Mouse (Mus musculus) forebrain, postnatal 0 days (tissue): ENCODE results near the gene Haao. TPM values are rescaled to one million over a fixed set of nuclear protein-coding genes. Genes with fewer than 3 reads are reported as not detected.

Source experiments
- ATAC-seq: fragments of 200-750 bp; cut with Nextera tagmentation; 2 replicates; pipeline ENCODE4 v1.8.0; 2017; ENCODE audit warnings: mild to moderate bottlenecking, moderate library complexity
- DNase-seq: peaks from one replicate; pipeline ENCODE4 v3.0.0-alpha.2; 2015
- H3K27ac ChIP-seq: fragments of 300-500 bp; sonication (generic); 2 replicates; pipeline ENCODE4 v1.5.1; 2014; ENCODE audit warnings: low read depth, mild to moderate bottlenecking, antibody characterized with exemption, low read length, moderate library complexity, mixed read lengths
- H3K27me3 ChIP-seq: fragments of 300-500 bp; sonication (generic); 2 replicates; pipeline ENCODE4 v1.6.1; 2014; ENCODE audit warnings: mild to moderate bottlenecking, low read length, mixed read lengths; ENCODE audit not compliant: insufficient read depth
- H3K36me3 ChIP-seq: fragments of 300-500 bp; sonication (generic); 2 replicates; pipeline ENCODE4 v1.6.1; 2014; ENCODE audit warnings: mild to moderate bottlenecking, moderate library complexity; ENCODE audit not compliant: insufficient read depth
- H3K4me1 ChIP-seq: fragments of 300-500 bp; sonication (generic); 2 replicates; pipeline ENCODE4 v1.6.1; 2014; ENCODE audit warnings: antibody characterized with exemption; ENCODE audit not compliant: insufficient read depth
- H3K4me2 ChIP-seq: fragments of 300-500 bp; sonication (generic); 2 replicates; pipeline ENCODE4 v1.6.1; 2014; ENCODE audit warnings: low read depth, mild to moderate bottlenecking, moderate library complexity
- H3K4me3 ChIP-seq: fragments of 300-500 bp; sonication (generic); 2 replicates; pipeline ENCODE4 v1.5.1; 2014; ENCODE audit warnings: low read depth, low read length, mixed read lengths
- H3K9ac ChIP-seq: fragments of 300-500 bp; sonication (generic); 2 replicates; pipeline ENCODE4 v1.6.1; 2014; ENCODE audit warnings: mild to moderate bottlenecking
- H3K9me3 ChIP-seq: fragments of 300-500 bp; sonication (generic); 2 replicates; pipeline ENCODE4 v1.6.1; 2016; ENCODE audit warnings: low read length
- CTCF ChIP-seq: sonication (generic); IDR thresholded peaks from 2 replicates; pipeline ENCODE4 v1.5.1; 2016; ENCODE audit warnings: antibody characterized with exemption, control low read depth, low read depth
- WGBS: fragments of 180-500 bp; shearing (Covaris S2); extraction: QIAGEN DNeasy Blood & Tissue Kit; methylation state at CpG from one replicate; pipeline ENCODE4 v1.1.7; 2014; 5-methylcytosine and 5-hydroxymethylcytosine counted together
- polyA plus RNA-seq: library from polyadenylated mRNA; unstranded; fragments of >200 nt; fragmentation: Nextera tagmentation; extraction: Ambion mirVana; gene quantifications from 2 replicates; pipeline ENCODE4 v1.2.1, GENCODE M21; 2015
- total RNA-seq: library from RNA; depleted of rRNA; stranded (reverse); fragments of >200 nt; gene quantifications from 2 replicates; pipeline ENCODE4 v1.2.3, GENCODE M21; 2014

Gene Haao
- total and polyA plus RNA-seq, 2 experiments from 2014 or later: not detected

- Histone ChIP-seq H3K27ac (no peak overlapping the region), H3K36me3 (peaks cover 29% of the 10 kb centered on the region), H3K4me3 (no peak overlapping the region), H3K4me1 (no peaks in the 10 kb centered on the region), H3K9me3 (no peaks in the 10 kb centered on the region), H3K4me2 (no peak overlapping the region), H3K9ac (no peak overlapping the region), H3K27me3 (no peaks in the 10 kb centered on the region)
- TF ChIP-seq CTCF: no peak
- DNase-seq: no peak
- ATAC-seq: no peak
- 93% methylated on average over 17 of the region's 17 CpGs for WGBS
Observed at GRCm38 (mm10) chr17:83809197-83809829, 38.5 kb downstream of the Haao start.

GRCm38 (mm10) chr17:83808476-83809098 lies 39.2 kb downstream of the Haao start:
- H3K27ac ChIP-seq: no peak overlapping the region
- DNase-seq: no peak
- H3K9me3 ChIP-seq: no peaks in the 10 kb centered on the region
- TF ChIP-seq CTCF: no peak
- no peak for ATAC-seq
- no peak overlapping the region for H3K4me3 ChIP-seq
- no peaks in the 10 kb centered on the region for H3K4me1 ChIP-seq
- no peaks in the 10 kb centered on the region for H3K27me3 ChIP-seq
- WGBS: 87% methylated on average over 12 of the region's 12 CpGs
- H3K4me2 ChIP-seq: no peak overlapping the region
- peaks cover 36% of the 10 kb centered on the region for H3K36me3 ChIP-seq
- H3K9ac ChIP-seq: no peak overlapping the region

- Histone ChIP-seq H3K4me1 (no peaks in the 10 kb centered on the region), H3K4me3 (no peak overlapping the region), H3K36me3 (peaks cover 36% of the 10 kb centered on the region), H3K4me2 (no peak overlapping the region), H3K27me3 (no peaks in the 10 kb centered on the region), H3K9ac (no peak overlapping the region), H3K9me3 (no peaks in the 10 kb centered on the region), H3K27ac (no peak overlapping the region)
- ATAC-seq (no peak), DNase-seq (peak; percentile 67)
- WGBS: 76% methylated on average over 11 of the region's 11 CpGs
- peak; percentile 64 for TF ChIP-seq CTCF
Observed at GRCm38 (mm10) chr17:83807778-83808398, 39.9 kb downstream of the Haao start.

GRCm38 (mm10) chr17:83807345-83807744 lies 40.4 kb downstream of the Haao start:
- Histone ChIP-seq H3K4me1 (no peaks in the 10 kb centered on the region), H3K36me3 (peaks cover 35% of the 10 kb centered on the region), H3K4me2 (no peak overlapping the region), H3K27ac (no peak overlapping the region), H3K4me3 (no peak overlapping the region), H3K9ac (no peak overlapping the region), H3K27me3 (no peaks in the 10 kb centered on the region), H3K9me3 (no peaks in the 10 kb centered on the region)
- TF ChIP-seq CTCF: no peak
- no peak for ATAC-seq
- WGBS: 82% methylated on average over 7 of the region's 7 CpGs
- DNase-seq: no peak

GRCm38 (mm10) chr17:83805078-83805477 lies 42.7 kb downstream of the Haao start:
- ATAC-seq (no peak), DNase-seq (no peak)
- H3K27ac ChIP-seq: no peak overlapping the region
- no peaks in the 10 kb centered on the region for H3K4me1 ChIP-seq
- no peak overlapping the region for H3K9ac ChIP-seq
- H3K4me2 ChIP-seq: no peak overlapping the region
- H3K4me3 ChIP-seq: no peak overlapping the region
- H3K9me3 ChIP-seq: no peaks in the 10 kb centered on the region
- peaks cover 36% of the 10 kb centered on the region for H3K36me3 ChIP-seq
- no peak for TF ChIP-seq CTCF
- WGBS: 93% methylated on average over 9 of the region's 9 CpGs
- H3K27me3 ChIP-seq: no peaks in the 10 kb centered on the region

- no peak overlapping the region for H3K9ac ChIP-seq
- no peaks in the 10 kb centered on the region for H3K4me1 ChIP-seq
- H3K9me3 ChIP-seq: no peaks in the 10 kb centered on the region
- WGBS: 70% methylated on average over 9 of the region's 9 CpGs
- no peaks in the 10 kb centered on the region for H3K27me3 ChIP-seq
- peaks cover 40% of the 10 kb centered on the region for H3K36me3 ChIP-seq
- no peak for ATAC-seq
- no peak overlapping the region for H3K4me2 ChIP-seq
- no peak for TF ChIP-seq CTCF
- no peak overlapping the region for H3K27ac ChIP-seq
- H3K4me3 ChIP-seq: no peak overlapping the region
- no peak for DNase-seq
Observed at GRCm38 (mm10) chr17:83803987-83804386, 43.8 kb downstream of the Haao start.

- Histone ChIP-seq H3K4me3 (no peak overlapping the region), H3K4me2 (no peak overlapping the region), H3K4me1 (no peaks in the 10 kb centered on the region), H3K27me3 (no peaks in the 10 kb centered on the region), H3K36me3 (peaks cover 28% of the 10 kb centered on the region), H3K27ac (no peak overlapping the region), H3K9me3 (no peaks in the 10 kb centered on the region), H3K9ac (no peak overlapping the region)
- no peak for ATAC-seq
- WGBS: 91% methylated on average over 11 of the region's 11 CpGs
- DNase-seq: no peak
- TF ChIP-seq CTCF: no peak
Observed at GRCm38 (mm10) chr17:83799506-83800050, 48.2 kb downstream of the Haao start.
